Mouse (Mus musculus) limb, embryonic 15.5 days (tissue): Measurements from ENCODE around the gene Banp. TPM values are rescaled to one million over a fixed set of nuclear protein-coding genes. Genes with fewer than 3 reads are reported as not detected.
A peak's percentile ranks its signal among the peaks of the same experiment; 100 is the strongest.

ENCODE experiments used
- ATAC-seq: fragments of 200-750 bp; cut with Nextera tagmentation; 2 replicates; pipeline ENCODE4 v1.8.0; 2017; ENCODE audit warnings: low read depth, moderate TSS enrichment; ENCODE audit not compliant: insufficient number of reproducible peaks, low FRiP score, low TSS enrichment
- H3K27ac ChIP-seq: fragments of 300-500 bp; sonication (generic); 2 replicates; pipeline ENCODE4 v1.5.1; 2015; ENCODE audit warnings: moderate library complexity, mild to moderate bottlenecking, inconsistent platforms
- H3K27me3 ChIP-seq: fragments of 300-500 bp; sonication (generic); 2 replicates; pipeline ENCODE4 v1.6.1; 2015; ENCODE audit warnings: inconsistent platforms
- H3K36me3 ChIP-seq: fragments of 300-500 bp; sonication (generic); 2 replicates; pipeline ENCODE4 v1.6.1; 2015; ENCODE audit warnings: inconsistent platforms
- H3K4me1 ChIP-seq: fragments of 300-500 bp; sonication (generic); 2 replicates; pipeline ENCODE4 v1.6.1; 2015; ENCODE audit warnings: inconsistent platforms
- H3K4me2 ChIP-seq: fragments of 300-500 bp; sonication (generic); 2 replicates; pipeline ENCODE4 v1.6.1; 2015; ENCODE audit warnings: mild to moderate bottlenecking, inconsistent platforms
- H3K4me3 ChIP-seq: fragments of 300-500 bp; sonication (generic); 2 replicates; pipeline ENCODE4 v1.5.1; 2015; ENCODE audit warnings: mild to moderate bottlenecking, inconsistent platforms
- H3K9ac ChIP-seq: fragments of 300-500 bp; sonication (generic); 2 replicates; pipeline ENCODE4 v1.6.1; 2015; ENCODE audit warnings: inconsistent platforms
- H3K9me3 ChIP-seq: fragments of 300-500 bp; sonication (generic); 2 replicates; pipeline ENCODE4 v1.6.1; 2016; ENCODE audit warnings: inconsistent platforms
- WGBS: fragments of 180-500 bp; shearing (Covaris S2); methylation state at CpG from one replicate; pipeline ENCODE4 v1.1.7; 2015; 5-methylcytosine and 5-hydroxymethylcytosine counted together
- polyA plus RNA-seq: library from polyadenylated mRNA; unstranded; fragments of >200 nt; fragmentation: Nextera tagmentation; extraction: Ambion mirVana; gene quantifications from 2 replicates; pipeline ENCODE4 v1.2.1, GENCODE M21; 2015

Banp gene
- polyA plus RNA-seq, 1 experiment from 2014 or later: 42.3 TPM

GRCm38 (mm10) chr8:121971488-121972058, 22.0 kb downstream of the Banp start:
- no peak for ATAC-seq
- no peaks in the 10 kb centered on the region for H3K27me3 ChIP-seq
- H3K27ac ChIP-seq: no peak overlapping the region
- no peak overlapping the region for H3K4me3 ChIP-seq
- no peak overlapping the region for H3K4me2 ChIP-seq
- H3K9me3 ChIP-seq: no peaks in the 10 kb centered on the region
- H3K36me3 ChIP-seq: peaks cover 34% of the 10 kb centered on the region
- peaks cover 36% of the 10 kb centered on the region for H3K4me1 ChIP-seq
- whole genome bisulfite sequencing: 71% methylated on average over 17 of the region's 17 CpGs
- H3K9ac ChIP-seq: no peak overlapping the region

- Histone ChIP-seq H3K27me3 (no peaks in the 10 kb centered on the region), H3K9me3 (no peaks in the 10 kb centered on the region), H3K4me3 (no peak overlapping the region), H3K36me3 (peaks cover 53% of the 10 kb centered on the region), H3K4me1 (peaks cover 14% of the 10 kb centered on the region), H3K9ac (no peak overlapping the region), H3K4me2 (no peak overlapping the region), H3K27ac (no peak overlapping the region)
- WGBS: 96% methylated on average over 28 of the region's 28 CpGs
- no peak for ATAC-seq
Measured at GRCm38 (mm10) chr8:121973906-121974305, 24.4 kb downstream of the Banp start.

GRCm38 (mm10) chr8:121977819-121978590, 28.5 kb downstream of the Banp start:
- ATAC-seq: no peak
- Histone ChIP-seq H3K27me3 (no peaks in the 10 kb centered on the region), H3K4me1 (no peaks in the 10 kb centered on the region), H3K36me3 (peaks cover 82% of the 10 kb centered on the region), H3K9me3 (no peaks in the 10 kb centered on the region), H3K27ac (no peak overlapping the region), H3K9ac (no peak overlapping the region), H3K4me3 (no peak overlapping the region), H3K4me2 (no peak overlapping the region)
- WGBS: 72% methylated on average over 8 of the region's 8 CpGs

- no peaks in the 10 kb centered on the region for H3K27me3 ChIP-seq
- no peaks in the 10 kb centered on the region for H3K9me3 ChIP-seq
- H3K4me3 ChIP-seq: no peak overlapping the region
- no peaks in the 10 kb centered on the region for H3K4me1 ChIP-seq
- no peak overlapping the region for H3K9ac ChIP-seq
- H3K4me2 ChIP-seq: no peak overlapping the region
- 94% methylated on average over 13 of the region's 13 CpGs for WGBS
- H3K27ac ChIP-seq: no peak overlapping the region
- ATAC-seq: no peak
- peaks cover 88% of the 10 kb centered on the region for H3K36me3 ChIP-seq
Measured at GRCm38 (mm10) chr8:121978670-121979069, 29.1 kb downstream of the Banp start.

- no peak overlapping the region for H3K27ac ChIP-seq
- no peaks in the 10 kb centered on the region for H3K27me3 ChIP-seq
- H3K36me3 ChIP-seq: peaks cover 82% of the 10 kb centered on the region
- WGBS: 91% methylated on average over 11 of the region's 11 CpGs
- no peaks in the 10 kb centered on the region for H3K4me1 ChIP-seq
- H3K4me3 ChIP-seq: no peak overlapping the region
- no peak overlapping the region for H3K4me2 ChIP-seq
- no peaks in the 10 kb centered on the region for H3K9me3 ChIP-seq
- H3K9ac ChIP-seq: no peak overlapping the region
- ATAC-seq: no peak
Measured at GRCm38 (mm10) chr8:121980792-121981519, 31.4 kb downstream of the Banp start.

- Histone ChIP-seq H3K36me3 (peaks cover 78% of the 10 kb centered on the region), H3K4me1 (no peaks in the 10 kb centered on the region), H3K9ac (no peak overlapping the region), H3K4me2 (no peak overlapping the region), H3K4me3 (no peak overlapping the region), H3K27ac (no peak overlapping the region), H3K9me3 (no peaks in the 10 kb centered on the region), H3K27me3 (no peaks in the 10 kb centered on the region)
- 71% methylated on average over 7 of the region's 7 CpGs for WGBS
- no peak for ATAC-seq
Measured at GRCm38 (mm10) chr8:121981520-121981895, 32.0 kb downstream of the Banp start.

GRCm38 (mm10) chr8:121985673-121986072, 36.1 kb downstream of the Banp start:
- no peak for ATAC-seq
- peaks cover 81% of the 10 kb centered on the region for H3K36me3 ChIP-seq

GRCm38 (mm10) chr8:121987892-121988291, 38.3 kb downstream of the Banp start:
- Histone ChIP-seq H3K9me3 (no peaks in the 10 kb centered on the region), H3K9ac (no peak overlapping the region), H3K27me3 (no peaks in the 10 kb centered on the region), H3K27ac (no peak overlapping the region), H3K4me2 (no peak overlapping the region), H3K4me1 (0 out of 2 replicates have a peak, but pooled peaks cover 2% of the 10 kb centered on the region), H3K4me3 (no peak overlapping the region), H3K36me3 (peaks cover 82% of the 10 kb centered on the region)
- 87% methylated on average over 5 of the region's 5 CpGs for WGBS
- no peak for ATAC-seq

More at GRCm38 (mm10) chr8:121985673-121986072, 36.1 kb downstream of the Banp start:
- Histone ChIP-seq H3K9me3 (no peaks in the 10 kb centered on the region), H3K4me1 (0 out of 2 replicates have a peak, but pooled peaks cover 2% of the 10 kb centered on the region), H3K4me2 (no peak overlapping the region), H3K4me3 (no peak overlapping the region), H3K9ac (no peak overlapping the region), H3K27me3 (no peaks in the 10 kb centered on the region), H3K27ac (no peak overlapping the region)
- 100% methylated on average over 3 of the region's 3 CpGs for WGBS

GRCm38 (mm10) chr8:121990506-121991255, 41.1 kb downstream of the Banp start:
- no peak overlapping the region for H3K9ac ChIP-seq
- WGBS: 84% methylated on average over 9 of the region's 9 CpGs
- ATAC-seq: no peak

GRCm38 (mm10) chr8:121991611-121992010, 42.1 kb downstream of the Banp start:
- no peak for ATAC-seq
- 79% methylated on average over 7 of the region's 7 CpGs for WGBS
- peaks cover 79% of the 10 kb centered on the region for H3K36me3 ChIP-seq

More at GRCm38 (mm10) chr8:121990506-121991255, 41.1 kb downstream of the Banp start:
- no peak overlapping the region for H3K4me3 ChIP-seq
- H3K36me3 ChIP-seq: peaks cover 75% of the 10 kb centered on the region
- no peak overlapping the region for H3K4me2 ChIP-seq
- 0 out of 2 replicates have a peak, but pooled peaks cover 5% of the 10 kb centered on the region for H3K4me1 ChIP-seq
- H3K9me3 ChIP-seq: no peaks in the 10 kb centered on the region
- H3K27ac ChIP-seq: no peak overlapping the region
- H3K27me3 ChIP-seq: no peaks in the 10 kb centered on the region

GRCm38 (mm10) chr8:121992911-121993310, 43.4 kb downstream of the Banp start:
- H3K36me3 ChIP-seq: peaks cover 81% of the 10 kb centered on the region
- H3K27me3 ChIP-seq: no peaks in the 10 kb centered on the region
- H3K9ac ChIP-seq: no peak overlapping the region
- H3K9me3 ChIP-seq: no peaks in the 10 kb centered on the region
- H3K27ac ChIP-seq: no peak overlapping the region
- no peak for ATAC-seq
- no peak overlapping the region for H3K4me3 ChIP-seq
- 77% methylated on average over 4 of the region's 4 CpGs for WGBS
- 0 out of 2 replicates have a peak, but pooled peaks cover 5% of the 10 kb centered on the region for H3K4me1 ChIP-seq
- no peak overlapping the region for H3K4me2 ChIP-seq

More at GRCm38 (mm10) chr8:121991611-121992010, 42.1 kb downstream of the Banp start:
- Histone ChIP-seq H3K9me3 (no peaks in the 10 kb centered on the region), H3K4me2 (no peak overlapping the region), H3K27me3 (no peaks in the 10 kb centered on the region), H3K4me1 (0 out of 2 replicates have a peak, but pooled peaks cover 5% of the 10 kb centered on the region), H3K27ac (0 out of 2 replicates have a peak overlapping the region, but pooled peaks have one; percentile 17), H3K4me3 (no peak overlapping the region), H3K9ac (no peak overlapping the region)
